Mouse (Mus musculus) thymus, adult 2 months (tissue): ENCODE data around the gene Slc8a3. TPM values are rescaled to one million over a fixed set of nuclear protein-coding genes. Genes with fewer than 3 reads are reported as not detected.
"Not testable (repeated sequence)": the region's sequence is repeated elsewhere in the genome, so short reads cannot be mapped to it uniquely, and the experiment has no call there.

Experiments
- DNase-seq: peaks from one replicate; pipeline ENCODE4 v3.0.0; 2021
- H3K27ac ChIP-seq: fragments of 200-500 bp; 2 replicates; pipeline ENCODE4 v1.5.1; 2012; ENCODE audit warnings: low read length, control low read depth; ENCODE audit not compliant: control insufficient read depth, insufficient read depth
- H3K27me3 ChIP-seq: fragments of 200-500 bp; 2 replicates; pipeline ENCODE4 v1.6.1; 2012; ENCODE audit warnings: mild to moderate bottlenecking, low read length, moderate library complexity, mixed read lengths; ENCODE audit not compliant: control insufficient read depth, insufficient read depth
- H3K36me3 ChIP-seq: fragments of 200-500 bp; 2 replicates; pipeline ENCODE4 v1.6.1; 2012; ENCODE audit warnings: mild to moderate bottlenecking, low read length, moderate library complexity; ENCODE audit not compliant: control insufficient read depth, insufficient read depth
- H3K4me1 ChIP-seq: fragments of 200-500 bp; replicated peaks from 2 replicates; pipeline ENCODE4 v1.6.1; 2012; ENCODE audit warnings: low read length; ENCODE audit not compliant: control insufficient read depth, insufficient read depth
- H3K4me3 ChIP-seq: fragments of 200-500 bp; 2 replicates; pipeline ENCODE4 v1.5.1; 2012; ENCODE audit warnings: mild to moderate bottlenecking, low read length, control low read depth, moderate library complexity; ENCODE audit not compliant: control insufficient read depth, insufficient read depth
- CTCF ChIP-seq: fragments of 200-500 bp; IDR thresholded peaks from 2 replicates; pipeline ENCODE4 v1.5.1; 2012; ENCODE audit warnings: mild to moderate bottlenecking, control low read depth, low read length, moderate library complexity, borderline replicate concordance; ENCODE audit not compliant: control insufficient read depth, poor library complexity, insufficient read depth; ENCODE audit errors: extremely low read depth
- POLR2A ChIP-seq: fragments of 200-500 bp; IDR thresholded peaks from 2 replicates; pipeline ENCODE4 v1.6.1; 2012; ENCODE audit warnings: mild to moderate bottlenecking, low read length, control low read depth, moderate library complexity; ENCODE audit not compliant: control insufficient read depth, poor library complexity, insufficient read depth; ENCODE audit errors: extremely low read depth
- WGBS: fragments of 180-500 bp; shearing (Covaris S2); methylation state at CpG from one replicate; pipeline ENCODE4 v1.1.7; 2018; 5-methylcytosine and 5-hydroxymethylcytosine counted together
- polyA plus RNA-seq: library from polyadenylated mRNA; depleted of rRNA; stranded (reverse); fragments of >200 nt; gene quantifications from 2 replicates; pipeline ENCODE4 v1.2.3, GENCODE M21; 2012; rRNA removed

The Slc8a3 gene
- 0.05 and 0.08 TPM in 2 replicates for polyA plus RNA-seq

- H3K4me3 ChIP-seq: no peak within 1 kb of the TSS
- no peaks in the 10 kb centered on the region for H3K36me3 ChIP-seq
- no peak within 1 kb of the TSS for H3K27ac ChIP-seq
- H3K27me3 ChIP-seq: peaks cover 8% of the 10 kb centered on the region; the same call in 1 of the 2 replicates
- TF ChIP-seq CTCF: no peak
- no peak for TF ChIP-seq POLR2A
- H3K4me1 ChIP-seq: no peaks in the 10 kb centered on the region
- 5% methylated on average over 47 of the region's 47 CpGs for WGBS
- no peak for DNase-seq
Observed at GRCm38 (mm10) chr12:81332875-81333421, at the start of gene Slc8a3. Slc8a3 (minus strand) TSS chr12:81333180.

- not testable (repeated sequence) for H3K27ac ChIP-seq, H3K4me1 ChIP-seq, H3K4me3 ChIP-seq, DNase-seq, H3K27me3 ChIP-seq, H3K36me3 ChIP-seq
- whole genome bisulfite sequencing: 97% methylated on average over 1 of the region's 1 CpGs
Observed at GRCm38 (mm10) chr12:81379364-81379763, 46.4 kb upstream of the Slc8a3 start, which contains the start of gene Gm4787. Gm4787 (minus strand) TSS chr12:81379464.

- TF ChIP-seq CTCF (no peak), POLR2A (no peak)
- no peaks in the 10 kb centered on the region for H3K4me1 ChIP-seq
- no peak for DNase-seq
Observed at GRCm38 (mm10) chr12:81333841-81334240, 861 bp upstream of the Slc8a3 start.

GRCm38 (mm10) chr12:81331937-81332874, 774 bp downstream of the Slc8a3 start:
- DNase-seq: no peak
- Histone ChIP-seq H3K4me3 (no peak overlapping the region), H3K27ac (no peak overlapping the region), H3K4me1 (no peaks in the 10 kb centered on the region), H3K27me3 (peaks cover 8% of the 10 kb centered on the region; the same call in 1 of the 2 replicates), H3K36me3 (no peaks in the 10 kb centered on the region)
- TF ChIP-seq POLR2A (no peak), CTCF (no peak)
- 5% methylated on average over 46 of the region's 54 CpGs for WGBS

More at GRCm38 (mm10) chr12:81333841-81334240, 861 bp upstream of the Slc8a3 start:
- H3K36me3 ChIP-seq: no peaks in the 10 kb centered on the region
- no peak overlapping the region for H3K27ac ChIP-seq
- WGBS: 80% methylated on average over 5 of the region's 5 CpGs
- no peak overlapping the region for H3K4me3 ChIP-seq
- H3K27me3 ChIP-seq: peaks cover 8% of the 10 kb centered on the region; the same call in 1 of the 2 replicates

- Histone ChIP-seq H3K4me3 (no peak overlapping the region), H3K27me3 (peaks cover 8% of the 10 kb centered on the region; the same call in 1 of the 2 replicates), H3K4me1 (no peaks in the 10 kb centered on the region), H3K36me3 (no peaks in the 10 kb centered on the region), H3K27ac (no peak overlapping the region)
- WGBS: 61% methylated on average over 5 of the region's 5 CpGs
- DNase-seq: no peak
- no peak for TF ChIP-seq CTCF
- TF ChIP-seq POLR2A: no peak
Observed at GRCm38 (mm10) chr12:81331046-81331638, 1.8 kb downstream of the Slc8a3 start.

GRCm38 (mm10) chr12:81324991-81325390, 8.0 kb downstream of the Slc8a3 start:
- no peak for DNase-seq
- H3K27ac ChIP-seq: no peak overlapping the region
- no peak for TF ChIP-seq CTCF
- no peak for TF ChIP-seq POLR2A
- H3K27me3 ChIP-seq: no peaks in the 10 kb centered on the region
- H3K4me3 ChIP-seq: no peak overlapping the region
- no peaks in the 10 kb centered on the region for H3K4me1 ChIP-seq
- WGBS: 91% methylated on average over 3 of the region's 3 CpGs
- no peaks in the 10 kb centered on the region for H3K36me3 ChIP-seq
